Mouse (Mus musculus) adrenal gland, adult (tissue): ENCODE measurements around the gene Lypla2.
A peak's percentile ranks its signal among the peaks of the same experiment; 100 is the strongest.
"Not testable (repeated sequence)": the region's sequence is repeated elsewhere in the genome, so short reads cannot be mapped to it uniquely, and the experiment has no call there.

Experiments
- DNase-seq, 2 experiments: peaks; one replicate each; pipeline ENCODE4 v3.0.0; 2022 to 2023; ENCODE audit warnings: low spot score in 1 of 2; ENCODE audit not compliant: inconsistent age in 2 of 2

The Lypla2 gene

DNA sequence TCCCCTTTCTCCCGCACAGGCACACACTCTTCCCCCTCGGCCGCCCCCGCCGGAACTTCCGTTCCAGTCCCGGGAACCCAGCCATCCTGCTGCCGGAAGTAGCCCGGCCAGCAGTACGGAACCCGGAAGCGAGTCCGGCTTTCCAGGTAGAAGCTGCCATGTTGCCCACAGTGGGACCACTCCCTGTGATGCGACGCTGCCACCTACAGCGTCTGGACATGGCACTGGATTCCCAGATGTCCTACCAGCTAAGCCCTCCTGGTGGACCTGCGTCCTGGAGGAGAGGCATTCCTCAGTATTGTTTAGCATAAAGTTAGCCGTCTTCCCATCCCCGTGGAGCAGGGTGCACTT, at the start of gene Lypla2:
Gene Lypla2, minus strand, starts transcription at position 71 of the 351 bp plus-strand sequence.
- peak; percentile 92 to 96 for DNase-seq

- DNase-seq, result peak; percentile 100
These were observed 49.2 kb upstream of the Lypla2 start, which contains the start of gene Eloa for GRCm38 (mm10) chr4:136021549-136022047. Gene Eloa, minus strand, starts transcription at chr4:136021763.

DNA sequence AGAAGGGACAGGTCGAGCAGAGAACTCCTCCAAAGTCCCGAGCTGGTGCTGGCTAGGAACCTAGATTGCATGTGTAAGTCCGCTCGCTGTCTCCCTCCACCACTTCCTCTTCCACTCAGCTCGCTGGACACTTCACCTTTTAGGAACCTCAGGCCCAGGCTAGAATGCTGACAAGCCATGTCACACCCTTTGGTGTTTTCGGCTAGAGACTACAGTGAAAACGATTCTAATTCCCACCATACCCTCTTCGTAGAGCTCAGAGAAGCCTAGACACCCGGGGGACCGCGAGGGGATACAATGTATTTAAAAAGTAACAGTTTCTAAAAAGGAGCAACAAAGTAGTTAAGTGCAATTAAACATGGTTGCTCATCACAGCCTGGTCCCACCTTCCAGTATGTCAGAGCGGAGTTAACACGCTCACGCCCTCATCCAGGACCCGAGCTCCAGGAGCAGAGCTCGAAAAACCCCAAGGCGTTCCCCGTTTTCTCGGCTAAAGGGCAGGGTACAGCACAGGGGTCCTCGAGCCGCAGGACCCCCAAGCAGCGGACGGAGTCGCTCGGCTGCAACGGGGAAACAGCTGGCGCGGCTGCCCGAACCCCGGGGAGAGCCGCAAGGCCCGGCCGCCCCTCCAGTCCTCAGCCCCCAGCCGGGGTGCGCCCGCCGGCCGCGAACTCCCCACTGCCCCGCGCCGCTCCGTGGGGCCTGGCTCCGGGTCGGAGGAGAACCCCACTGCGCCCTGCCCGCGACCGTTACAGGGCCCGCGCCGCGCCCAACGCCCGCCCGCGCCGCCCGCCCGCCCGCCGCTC, 48.5 kb upstream of the Lypla2 start:
- DNase-seq, result peak; percentile 26 to 76

DNA sequence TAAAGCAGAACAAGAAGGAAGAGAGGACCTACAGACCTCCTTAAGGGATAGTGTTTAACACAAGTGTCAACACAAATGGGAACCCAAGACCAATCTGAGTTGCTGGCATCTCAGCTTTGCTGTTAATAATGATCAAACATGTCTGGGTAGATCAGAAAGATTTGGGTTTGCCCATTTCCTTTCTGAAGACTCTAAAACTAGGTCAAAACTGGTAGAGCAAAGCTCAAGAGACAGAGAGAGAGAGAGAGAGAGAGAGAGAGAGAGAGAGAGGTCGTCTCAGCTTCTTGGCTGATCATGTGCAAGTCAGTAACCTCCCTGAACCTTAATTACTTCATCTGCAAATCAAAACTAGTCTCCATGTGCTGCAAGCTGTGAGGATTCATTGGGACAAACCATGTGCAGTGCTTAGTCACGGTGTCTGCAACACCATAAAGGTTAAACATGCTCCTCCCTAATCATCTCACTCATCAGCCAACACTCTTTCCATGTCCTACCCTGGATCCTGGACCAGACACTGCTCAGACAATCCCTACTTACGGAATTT, 43.7 kb upstream of the Lypla2 start:
- peak in 1 of 2 experiments; percentile 27 for DNase-seq

DNA sequence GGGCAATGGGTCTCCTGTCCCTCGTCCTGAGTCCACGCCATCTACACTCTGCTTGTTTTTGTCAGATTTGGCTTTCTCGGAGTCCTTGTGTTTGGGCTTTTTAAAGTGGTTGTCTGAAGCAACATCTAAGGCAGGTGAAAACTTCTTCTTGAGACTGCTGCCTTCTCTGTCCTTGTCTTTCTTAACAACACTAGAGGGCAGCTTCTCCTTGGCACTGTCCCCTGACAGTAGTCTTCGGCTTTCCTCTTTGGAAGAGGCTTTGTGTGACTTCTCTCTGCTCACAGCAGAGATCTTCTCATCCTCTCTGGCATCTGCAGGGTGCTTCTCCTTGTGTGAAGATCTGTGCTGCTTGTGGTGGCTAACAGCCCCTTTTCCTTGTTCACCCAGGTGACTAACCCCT, 38.2 kb upstream of the Lypla2 start:
- DNase-seq, result no peak

- no peak for DNase-seq
These were observed 36.5 kb upstream of the Lypla2 start for GRCm38 (mm10) chr4:136008782-136009447.

GRCm38 (mm10) chr4:136006821-136007220, 34.4 kb upstream of the Lypla2 start:
- no peak for DNase-seq

DNA sequence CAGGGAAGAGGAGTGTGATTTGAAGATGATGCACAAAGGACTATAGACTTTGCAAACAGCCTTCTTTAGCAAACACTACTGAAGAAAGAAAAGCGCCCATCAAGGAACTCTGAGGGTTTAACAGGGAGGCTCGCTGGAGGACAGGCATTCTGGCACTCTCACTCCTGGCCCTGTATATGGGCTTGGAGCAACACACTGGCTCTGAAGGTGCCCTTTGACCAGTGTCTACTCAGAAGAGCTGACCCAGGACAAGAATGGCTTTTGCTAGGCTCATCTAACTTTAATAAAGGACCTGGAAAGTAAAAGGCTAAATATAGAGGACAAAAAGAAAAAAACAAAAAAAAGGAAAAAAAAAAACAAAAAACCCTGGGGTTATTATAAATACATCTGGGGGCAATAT, 32.5 kb upstream of the Lypla2 start:
- DNase-seq, result no peak

DNA sequence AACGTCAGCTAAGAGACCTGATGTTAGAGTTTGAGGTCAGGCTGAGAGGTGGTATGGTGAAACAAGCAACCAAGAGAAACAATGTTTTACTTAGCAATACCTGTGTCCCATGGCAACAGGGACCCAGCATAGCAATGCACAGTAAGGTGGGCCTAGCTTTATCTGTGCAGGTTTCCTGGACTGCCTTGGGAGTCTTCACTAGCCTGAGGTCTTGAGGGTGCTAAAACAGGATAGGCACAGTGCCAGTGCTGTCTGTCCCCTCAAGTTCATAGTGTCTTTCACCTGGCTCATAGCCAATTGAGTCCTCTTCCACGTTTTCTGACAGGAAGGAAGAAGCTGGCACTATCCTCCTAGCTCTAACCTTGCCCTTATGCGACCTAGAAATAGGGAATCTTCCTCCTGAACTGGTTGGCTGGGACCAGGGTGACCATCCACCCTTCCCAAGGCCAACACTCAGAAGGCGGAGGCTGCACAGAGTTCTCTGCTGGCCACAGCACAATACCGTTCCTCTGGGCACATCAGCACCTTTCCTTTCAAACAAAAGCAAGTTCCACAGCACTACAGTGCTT, 31.8 kb upstream of the Lypla2 start:
- DNase-seq, result peak; percentile 59 to 77

DNA sequence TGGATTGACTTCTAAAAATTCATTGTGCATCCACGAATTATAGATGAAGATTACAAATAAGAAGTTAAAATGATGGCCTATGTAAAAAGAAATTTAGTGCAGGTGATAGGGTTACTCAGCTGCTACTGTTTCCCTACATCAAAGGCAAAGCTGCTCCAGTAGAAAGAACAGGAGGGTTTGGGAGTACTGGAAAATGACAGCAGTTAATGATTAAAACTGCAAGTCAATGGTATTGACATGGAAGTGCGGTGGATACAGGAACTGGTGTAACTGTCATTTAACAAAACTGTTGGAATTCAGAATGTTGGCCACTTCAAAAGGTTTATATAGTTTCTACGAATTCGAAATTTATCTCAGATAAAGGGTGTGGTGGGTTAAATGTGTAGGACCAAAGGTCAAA, 22.7 kb upstream of the Lypla2 start:
- no peak for DNase-seq

GRCm38 (mm10) chr4:135993941-135994340, 21.5 kb upstream of the Lypla2 start:
- DNase-seq, result no peak

DNA sequence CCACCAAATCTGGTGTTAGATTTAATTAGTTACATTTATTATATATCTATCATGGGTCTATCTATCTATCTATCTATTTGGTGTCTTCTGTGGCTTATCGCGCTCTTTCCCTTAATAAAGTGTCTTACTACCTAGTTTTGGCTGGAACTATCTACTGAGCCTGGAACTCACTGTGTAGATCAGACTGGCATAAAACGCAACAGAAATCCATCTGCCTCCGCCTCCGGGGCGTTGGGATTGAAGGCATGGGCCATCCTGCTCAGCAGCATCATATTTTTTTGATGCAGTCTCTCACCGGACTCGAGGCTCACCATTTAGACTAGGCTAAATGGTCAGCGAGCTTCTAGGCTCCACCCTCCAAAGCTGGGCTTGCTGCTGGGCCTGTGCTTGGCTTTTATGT, 15.3 kb upstream of the Lypla2 start:
- peak in 1 of 2 experiments; percentile 47 for DNase-seq

GRCm38 (mm10) chr4:135986943-135987710, 14.7 kb upstream of the Lypla2 start, which contains the start of gene Pithd1:
Gene Pithd1, minus strand, starts transcription at chr4:135987264.
- DNase-seq, result peak; percentile 95 to 98

- DNase-seq, result no peak
These were observed 14.0 kb upstream of the Lypla2 start for GRCm38 (mm10) chr4:135986301-135986942.

- DNase-seq, result no peak
These were observed 13.3 kb upstream of the Lypla2 start for GRCm38 (mm10) chr4:135985769-135986168.

DNA sequence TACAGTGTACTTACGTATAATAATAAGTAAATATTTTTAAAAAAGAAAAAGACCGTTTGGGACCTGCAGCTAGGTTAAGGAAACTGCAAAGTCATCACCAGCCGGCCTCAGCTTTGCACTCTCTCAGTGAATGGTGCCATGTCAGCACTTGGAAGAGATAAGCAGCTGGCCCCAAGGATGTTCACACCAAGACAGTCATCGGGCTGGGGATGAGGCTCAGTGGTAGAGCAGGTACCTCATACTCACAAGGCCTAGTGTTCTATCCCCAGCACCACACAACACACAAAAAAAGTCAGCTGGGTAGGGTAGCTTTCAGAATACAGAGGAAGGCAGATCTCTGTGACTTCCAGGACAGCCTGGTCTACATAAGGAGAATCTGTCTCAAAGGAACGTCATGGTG, 12.8 kb upstream of the Lypla2 start:
- DNase-seq, result no peak

GRCm38 (mm10) chr4:135984556-135984955, 12.1 kb upstream of the Lypla2 start:
- no peak for DNase-seq

GRCm38 (mm10) chr4:135981524-135982063, 9.2 kb upstream of the Lypla2 start:
- no peak for DNase-seq

GRCm38 (mm10) chr4:135980223-135980622, 7.8 kb upstream of the Lypla2 start:
- DNase-seq, result not testable (repeated sequence)

GRCm38 (mm10) chr4:135976146-135976545, 3.7 kb upstream of the Lypla2 start:
- DNase-seq, result peak in 1 of 2 experiments; percentile 21
